Mouse (Mus musculus): ENCODE results near the gene Polr2b. TPM values are rescaled to one million over a fixed set of nuclear protein-coding genes. Genes with fewer than 3 reads are reported as not detected.

Polr2b gene
- polyA plus RNA-seq, 1 experiment from 2014 or later = 73.2 TPM

DNA sequence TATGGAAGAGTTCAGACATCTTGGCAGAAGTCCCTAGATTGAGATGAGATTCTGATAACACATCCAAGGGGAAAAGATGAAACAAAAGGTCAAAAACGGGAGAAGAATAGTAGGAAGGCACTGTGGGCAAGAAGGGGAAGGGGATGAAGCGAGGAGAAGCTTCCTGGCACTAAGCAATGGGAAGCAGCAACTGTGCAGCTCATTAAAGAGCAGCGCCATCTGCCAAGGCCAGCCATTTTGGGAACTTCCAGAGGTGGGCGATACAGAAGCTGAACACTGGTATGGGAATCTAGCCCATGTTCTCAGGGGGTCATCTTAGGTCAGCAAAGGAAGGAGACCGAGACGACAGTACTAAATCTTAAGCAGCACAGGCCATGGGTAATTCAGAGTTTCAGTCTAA, 53.7 kb downstream of the Polr2b start:
- no peak for TF ChIP-seq CTCF (IDR thresholded peaks at IDR 0.05; ENCODE audit: low read depth)
- no peak for ATAC-seq (ENCODE audit: insufficient read depth)
- Histone ChIP-seq H3K27ac (ENCODE audit: low read depth) (no peak overlapping the region), H3K4me3 (ENCODE audit: low read depth, low read length) (no peak overlapping the region), H3K27me3 (ENCODE audit: insufficient read depth, low read length) (no peaks in the 10 kb centered on the region), H3K4me1 (ENCODE audit: insufficient read depth) (no peaks in the 10 kb centered on the region; the same call in 1 of the 2 replicates), H3K4me2 (no peak overlapping the region), H3K9me3 (ENCODE audit: low read depth, low read length) (no peaks in the 10 kb centered on the region), H3K9ac (no peak overlapping the region), H3K36me3 (ENCODE audit: insufficient read depth) (no peaks in the 10 kb centered on the region)
- no peak for DNase-seq
- 79% methylated on average over 6 of the region's 6 CpGs for WGBS

DNA sequence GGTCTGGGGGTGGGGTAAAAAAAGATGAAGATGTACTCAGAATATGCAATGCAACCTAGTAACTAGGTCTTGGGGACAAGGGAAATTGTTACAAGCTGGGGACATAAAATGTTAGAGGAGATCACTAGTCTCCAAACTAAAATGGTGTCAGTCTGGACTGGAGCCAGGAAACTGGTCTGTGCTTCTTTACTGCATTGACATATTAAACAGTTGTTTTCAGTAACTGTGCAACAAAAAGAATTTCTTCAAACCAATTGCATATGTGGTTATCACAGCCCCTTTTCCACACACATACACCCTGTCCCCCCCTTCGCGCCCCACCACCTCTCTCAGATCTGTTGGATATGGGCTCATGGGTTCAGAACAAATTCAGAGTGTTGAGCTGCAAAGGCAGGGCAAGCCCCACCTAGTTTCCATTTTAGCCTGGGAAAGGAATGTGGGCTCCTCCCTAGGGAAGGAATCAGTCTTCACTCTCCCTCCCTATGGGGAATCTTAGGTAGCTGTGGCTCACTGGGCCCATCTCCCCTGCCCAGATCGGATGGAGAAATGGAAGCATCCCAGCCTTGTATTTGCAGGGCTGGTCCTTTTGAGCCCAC, 54.6 kb downstream of the Polr2b start:
- no peaks in the 10 kb centered on the region; the same call in 1 of the 2 replicates for H3K4me1 ChIP-seq (ENCODE audit: insufficient read depth)

DNA sequence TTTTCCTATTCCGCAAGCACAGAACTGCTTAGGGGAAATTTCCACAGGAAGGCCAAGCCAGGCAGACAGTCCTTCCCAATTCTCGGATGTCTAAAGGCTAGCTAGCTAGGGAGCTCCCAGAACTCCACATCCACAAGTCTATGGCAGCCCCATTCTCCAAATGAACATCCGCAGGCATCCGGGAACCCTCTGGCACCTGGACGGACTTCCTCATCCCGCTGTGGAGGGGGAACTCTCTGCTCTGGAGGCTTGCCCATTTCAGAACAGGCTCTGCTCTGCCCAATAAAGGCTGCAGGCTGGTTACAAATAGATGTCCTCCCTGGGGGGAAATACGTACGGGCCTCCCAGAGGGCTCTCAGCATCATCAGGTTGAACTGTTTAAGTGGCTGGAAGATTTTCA, 56.4 kb downstream of the Polr2b start:
- 83% methylated on average over 8 of the region's 8 CpGs for WGBS
- no peak for TF ChIP-seq CTCF (IDR thresholded peaks at IDR 0.05; ENCODE audit: low read depth)

More for the DNA sequence above, 54.6 kb downstream of the Polr2b start:
- 92% methylated on average over 3 of the region's 3 CpGs for WGBS
- H3K9me3 ChIP-seq (ENCODE audit: low read depth, low read length) = no peaks in the 10 kb centered on the region
- no peak for ATAC-seq (ENCODE audit: insufficient read depth)
- DNase-seq = peak; percentile 74
- H3K36me3 ChIP-seq (ENCODE audit: insufficient read depth) = no peaks in the 10 kb centered on the region
- H3K4me3 ChIP-seq (ENCODE audit: low read depth, low read length) = no peak overlapping the region
- no peak overlapping the region for H3K27ac ChIP-seq (ENCODE audit: low read depth)
- H3K9ac ChIP-seq = no peak overlapping the region
- no peaks in the 10 kb centered on the region for H3K27me3 ChIP-seq (ENCODE audit: insufficient read depth, low read length)
- TF ChIP-seq CTCF (IDR thresholded peaks at IDR 0.05; ENCODE audit: low read depth) = no peak
- H3K4me2 ChIP-seq = no peak overlapping the region

DNA sequence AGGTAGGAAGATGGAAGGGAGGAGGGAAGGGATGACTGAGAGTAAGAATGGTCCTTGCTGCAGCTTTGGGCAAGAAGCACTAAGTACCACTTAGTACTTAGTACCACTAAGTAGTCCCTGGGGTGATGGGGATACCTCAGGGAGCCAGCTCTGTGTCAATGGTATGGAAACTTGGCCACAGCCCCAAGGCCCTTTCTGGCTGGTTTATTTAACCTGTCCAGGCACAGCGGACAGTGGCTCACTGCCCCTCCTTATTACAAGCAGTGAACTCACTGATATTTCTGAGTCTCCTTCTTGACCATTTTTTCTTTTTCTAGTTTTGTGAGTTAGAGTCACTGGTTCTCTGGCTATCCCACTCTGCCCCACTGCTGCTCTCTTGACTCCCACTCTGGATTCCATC, 57.2 kb downstream of the Polr2b start:
- Histone ChIP-seq H3K36me3 (ENCODE audit: insufficient read depth) (no peaks in the 10 kb centered on the region), H3K27ac (ENCODE audit: low read depth) (no peak overlapping the region), H3K4me3 (ENCODE audit: low read depth, low read length) (no peak overlapping the region), H3K9ac (no peak overlapping the region), H3K4me1 (ENCODE audit: insufficient read depth) (no peaks in the 10 kb centered on the region; the same call in none of the 2 replicates), H3K27me3 (ENCODE audit: insufficient read depth, low read length) (no peaks in the 10 kb centered on the region), H3K9me3 (ENCODE audit: low read depth, low read length) (no peaks in the 10 kb centered on the region), H3K4me2 (no peak overlapping the region)
- ATAC-seq (ENCODE audit: insufficient read depth) = no peak
- no peak for TF ChIP-seq CTCF (IDR thresholded peaks at IDR 0.05; ENCODE audit: low read depth)
- no peak for DNase-seq
- 88% methylated on average over 1 of the region's 1 CpGs for WGBS

More for the DNA sequence above, 56.4 kb downstream of the Polr2b start:
- no peaks in the 10 kb centered on the region for H3K27me3 ChIP-seq (ENCODE audit: insufficient read depth, low read length)
- no peaks in the 10 kb centered on the region; the same call in 1 of the 2 replicates for H3K4me1 ChIP-seq (ENCODE audit: insufficient read depth)
- ATAC-seq (ENCODE audit: insufficient read depth) (no peak), DNase-seq (no peak)
- H3K27ac ChIP-seq (ENCODE audit: low read depth) = no peak overlapping the region
- no peak overlapping the region for H3K4me2 ChIP-seq
- no peak overlapping the region for H3K4me3 ChIP-seq (ENCODE audit: low read depth, low read length)
- no peaks in the 10 kb centered on the region for H3K36me3 ChIP-seq (ENCODE audit: insufficient read depth)
- H3K9me3 ChIP-seq (ENCODE audit: low read depth, low read length) = no peaks in the 10 kb centered on the region
- no peak overlapping the region for H3K9ac ChIP-seq

DNA sequence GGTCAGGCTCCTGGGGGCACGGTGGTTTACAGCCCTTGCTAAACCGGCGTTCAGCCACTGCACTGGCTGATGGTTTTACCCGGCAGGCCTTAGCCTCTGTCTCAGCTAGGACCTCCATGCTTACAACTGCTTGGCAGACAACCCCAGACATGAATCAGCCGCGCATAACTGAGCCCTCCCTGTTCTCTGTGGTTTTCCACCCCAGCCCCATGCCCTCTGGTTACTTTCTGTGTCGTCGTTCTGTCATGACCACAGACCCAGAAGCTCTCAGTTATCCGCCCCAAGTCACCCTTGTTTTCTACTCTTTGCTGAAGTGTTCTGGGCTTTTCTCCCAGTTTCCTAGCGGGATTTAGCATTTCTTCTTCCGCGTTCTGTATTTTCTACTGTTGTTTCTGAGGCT, 57.7 kb downstream of the Polr2b start:
- no peak overlapping the region for H3K9ac ChIP-seq
- DNase-seq = no peak
- no peaks in the 10 kb centered on the region; the same call in none of the 2 replicates for H3K4me1 ChIP-seq (ENCODE audit: insufficient read depth)
- no peak overlapping the region for H3K27ac ChIP-seq (ENCODE audit: low read depth)
- no peak for ATAC-seq (ENCODE audit: insufficient read depth)
- H3K36me3 ChIP-seq (ENCODE audit: insufficient read depth) = no peaks in the 10 kb centered on the region
- 62% methylated on average over 12 of the region's 12 CpGs for WGBS
- H3K27me3 ChIP-seq (ENCODE audit: insufficient read depth, low read length) = no peaks in the 10 kb centered on the region
- H3K4me2 ChIP-seq = no peak overlapping the region
- no peaks in the 10 kb centered on the region for H3K9me3 ChIP-seq (ENCODE audit: low read depth, low read length)
- TF ChIP-seq CTCF (IDR thresholded peaks at IDR 0.05; ENCODE audit: low read depth) = no peak
- H3K4me3 ChIP-seq (ENCODE audit: low read depth, low read length) = no peak overlapping the region

DNA sequence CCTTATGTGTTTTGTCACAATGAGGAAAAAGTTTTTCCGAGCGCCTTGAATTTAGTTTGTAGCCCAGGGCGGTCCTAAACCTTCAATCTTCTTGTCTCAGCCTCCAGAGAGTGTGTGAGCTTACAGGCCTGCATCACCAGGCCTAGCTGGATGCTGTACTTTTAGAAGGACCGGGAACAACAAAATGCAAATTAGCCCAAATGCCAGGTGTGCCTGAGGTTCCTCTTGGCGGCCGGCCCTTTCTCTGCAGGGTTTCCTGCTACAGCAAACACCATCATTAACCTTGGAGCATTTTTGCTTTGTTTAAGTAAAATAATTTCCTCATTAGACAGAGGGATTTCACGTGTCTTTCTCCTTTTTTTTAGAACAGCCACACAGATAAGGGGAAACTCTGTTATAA, 58.2 kb downstream of the Polr2b start:
- no peak for DNase-seq
- no peaks in the 10 kb centered on the region for H3K9me3 ChIP-seq (ENCODE audit: low read depth, low read length)
- WGBS = 46% methylated on average over 7 of the region's 7 CpGs
- H3K27me3 ChIP-seq (ENCODE audit: insufficient read depth, low read length) = no peaks in the 10 kb centered on the region
- no peak for TF ChIP-seq CTCF (IDR thresholded peaks at IDR 0.05; ENCODE audit: low read depth)
- H3K36me3 ChIP-seq (ENCODE audit: insufficient read depth) = no peaks in the 10 kb centered on the region
- no peak for ATAC-seq (ENCODE audit: insufficient read depth)
- H3K4me3 ChIP-seq (ENCODE audit: low read depth, low read length) = no peak overlapping the region
- no peak overlapping the region for H3K4me2 ChIP-seq
- H3K4me1 ChIP-seq (ENCODE audit: insufficient read depth) = no peaks in the 10 kb centered on the region; the same call in none of the 2 replicates
- H3K27ac ChIP-seq (ENCODE audit: low read depth) = no peak overlapping the region
- H3K9ac ChIP-seq = no peak overlapping the region

DNA sequence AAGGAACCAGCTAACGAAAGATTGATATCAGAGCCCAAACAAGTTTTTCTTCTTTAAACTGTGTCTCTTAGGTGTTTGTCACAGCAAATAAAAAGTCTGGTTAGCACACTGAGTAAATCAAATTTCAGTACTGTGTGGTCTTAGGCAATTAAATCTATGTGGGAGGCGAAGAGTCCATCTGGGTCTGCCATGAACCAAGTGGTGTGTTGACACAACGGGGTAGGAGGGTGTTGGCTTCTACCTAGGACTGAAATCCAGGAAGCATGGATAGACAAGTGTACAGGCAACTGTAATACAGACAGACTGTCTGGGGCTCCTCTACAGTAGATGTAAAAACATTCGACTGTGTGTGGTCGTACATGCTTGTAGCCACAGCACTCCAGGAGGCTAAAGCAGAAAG, 59.4 kb downstream of the Polr2b start:
- Histone ChIP-seq H3K27me3 (ENCODE audit: insufficient read depth, low read length) (no peaks in the 10 kb centered on the region), H3K27ac (ENCODE audit: low read depth) (no peak overlapping the region), H3K4me1 (ENCODE audit: insufficient read depth) (no peaks in the 10 kb centered on the region; the same call in none of the 2 replicates), H3K9ac (no peak overlapping the region), H3K4me2 (no peak overlapping the region), H3K4me3 (ENCODE audit: low read depth, low read length) (no peak overlapping the region), H3K9me3 (ENCODE audit: low read depth, low read length) (no peaks in the 10 kb centered on the region), H3K36me3 (ENCODE audit: insufficient read depth) (no peaks in the 10 kb centered on the region)
- WGBS = 65% methylated on average over 5 of the region's 5 CpGs
- DNase-seq (no peak), ATAC-seq (ENCODE audit: insufficient read depth) (peak; percentile 35; the same call in 1 of the 2 replicates)
- no peak for TF ChIP-seq CTCF (IDR thresholded peaks at IDR 0.05; ENCODE audit: low read depth)
